In the genomic region with DNA sequence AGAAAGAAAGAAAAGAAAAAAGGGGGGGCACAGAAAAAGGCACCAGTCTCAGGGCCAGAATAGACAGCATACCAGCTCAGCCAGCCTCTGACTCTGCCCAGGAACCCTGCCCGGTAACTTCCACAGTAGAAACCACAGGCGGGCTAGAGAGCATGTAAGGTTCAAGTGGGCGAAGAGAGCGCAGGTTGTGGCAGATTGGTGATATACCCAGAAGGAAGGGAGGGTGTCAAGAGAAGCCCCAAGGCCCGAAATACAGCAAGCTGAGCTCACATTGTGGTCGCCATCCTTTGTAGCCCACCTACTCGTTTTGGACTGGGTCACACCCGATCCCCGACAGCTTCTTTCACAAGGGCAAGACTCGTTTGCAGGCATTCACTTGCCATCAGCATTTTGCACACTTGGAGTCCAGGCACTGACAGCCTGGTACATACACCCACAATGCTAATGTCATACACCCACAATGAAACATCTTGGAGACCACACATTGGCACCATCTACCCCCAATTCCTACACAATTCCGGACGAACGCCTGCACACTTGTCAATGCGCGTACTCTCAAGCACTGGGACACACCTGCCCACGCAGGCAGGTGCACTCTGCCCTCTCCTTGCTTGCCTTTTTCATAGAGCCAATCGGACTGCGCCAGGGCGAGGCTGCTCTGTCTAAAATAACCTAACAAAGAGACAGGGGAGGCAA, we compare ENCODE assay signal across 8 mouse cellular contexts. TPM values are rescaled to one million over a fixed set of nuclear protein-coding genes. Genes with fewer than 3 reads are reported as not detected.
DNase-seq lines count a peak whose midpoint lies in the region; ATAC-seq and TF ChIP-seq lines count a peak whose summit lies in the region.

No protein-coding gene starts in this region.

- H3K9ac ChIP-seq in heart, adult 2 months (ENCODE audit: low read depth, low read length), result no peak overlapping the region; the same call in 1 of the 2 replicates
- no peak overlapping the region; the same call in none of the 2 replicates for H3K9ac ChIP-seq in embryonic facial prominence, embryonic 11.5 days (replicated peaks; ENCODE audit: low read length)
- H3K9ac ChIP-seq in lung, embryonic 16.5 days (ENCODE audit: low read length), result peak overlapping the region; percentile 62; the same call in 1 of the 2 replicates

- intact Hi-C loops in heart, adult 2 months (cut with DNase I), result loop anchor here (1.0 kb wide), 1 partner anchor 165 kb away; no protein-coding TSS in a partner anchor

- no peak for TF ChIP-seq POLR2A in heart, adult 2 months (IDR thresholded peaks at IDR 0.05; ENCODE audit: insufficient read depth, low read depth, low read length)

- no peaks in the 10 kb centered on the region for H3K4me1 ChIP-seq in heart, adult 2 months (ENCODE audit: control insufficient read depth, insufficient read depth, low read length)
- H3K4me1 ChIP-seq in embryonic facial prominence, embryonic 11.5 days (ENCODE audit: control insufficient read depth, insufficient read depth, low read length), result peaks cover 2% of the 10 kb centered on the region; the same call in 1 of the 2 replicates
- peaks cover 35% of the 10 kb centered on the region for H3K4me1 ChIP-seq in hindbrain, embryonic 10.5 days (replicated peaks)
- peaks cover 17% of the 10 kb centered on the region for H3K4me1 ChIP-seq in lung, embryonic 16.5 days (replicated peaks; ENCODE audit: control insufficient read depth, insufficient read depth, low read length)

- no peaks in the 10 kb centered on the region for H3K9me3 ChIP-seq in embryonic facial prominence, embryonic 11.5 days (replicated peaks; ENCODE audit: control insufficient read depth, low read length)
- H3K9me3 ChIP-seq in hindbrain, embryonic 10.5 days, result no peaks in the 10 kb centered on the region
- H3K9me3 ChIP-seq in lung, embryonic 16.5 days (ENCODE audit: control insufficient read depth, low read length), result no peaks in the 10 kb centered on the region

- H3K36me3 ChIP-seq in heart, adult 2 months (ENCODE audit: control insufficient read depth, insufficient read depth, low read length), result no peaks in the 10 kb centered on the region
- no peaks in the 10 kb centered on the region for H3K36me3 ChIP-seq in embryonic facial prominence, embryonic 11.5 days (replicated peaks; ENCODE audit: control insufficient read depth, insufficient read depth, low read depth, low read length)
- H3K36me3 ChIP-seq in hindbrain, embryonic 10.5 days, result no peaks in the 10 kb centered on the region
- H3K36me3 ChIP-seq in lung, embryonic 16.5 days (ENCODE audit: control insufficient read depth, insufficient read depth, low read length), result no peaks in the 10 kb centered on the region

- no peak for TF ChIP-seq EP300 in heart, adult 2 months (IDR thresholded peaks at IDR 0.05; ENCODE audit: insufficient read depth, low read depth, low read length)

- no peak for TF ChIP-seq CTCF in heart, adult 2 months (IDR thresholded peaks at IDR 0.05)

- peak overlapping the region; percentile 81 for H3K4me2 ChIP-seq in embryonic facial prominence, embryonic 11.5 days (ENCODE audit: low read depth, low read length)
- H3K4me2 ChIP-seq in lung, embryonic 16.5 days (ENCODE audit: low read depth, low read length), result peak overlapping the region; percentile 90

- no peak overlapping the region for H3K27ac ChIP-seq in heart, adult 2 months
- no peak overlapping the region for H3K27ac ChIP-seq in embryonic facial prominence, embryonic 11.5 days (replicated peaks; ENCODE audit: low read depth, low read length)
- H3K27ac ChIP-seq in hindbrain, embryonic 10.5 days, result peak overlapping the region; percentile 80
- no peak overlapping the region for H3K27ac ChIP-seq in lung, embryonic 16.5 days (ENCODE audit: low read length)

- ATAC-seq in embryonic facial prominence, embryonic 11.5 days (replicated peaks; ENCODE audit: insufficient number of reproducible peaks, low FRiP score, low TSS enrichment, low read depth), result no peak; the same call in 1 of the 2 replicates
- peak; percentile 30 for ATAC-seq in lung, embryonic 16.5 days (ENCODE audit: low read depth)
- no peak for ATAC-seq in CD4-positive, CD25-positive, alpha-beta regulatory T cell, adult 4 months

- H3K4me3 ChIP-seq in heart, adult 2 months, result peak overlapping the region; percentile 14; the same call in 1 of the 2 replicates
- peak overlapping the region; percentile 52 for H3K4me3 ChIP-seq in embryonic facial prominence, embryonic 11.5 days (ENCODE audit: low read depth, low read length)
- peak overlapping the region; percentile 62 for H3K4me3 ChIP-seq in hindbrain, embryonic 10.5 days
- H3K4me3 ChIP-seq in lung, embryonic 16.5 days (ENCODE audit: low read length), result peak overlapping the region; percentile 66

- 11% methylated on average over 19 of the region's 19 CpGs for WGBS in heart, adult 2 months
- 6% methylated on average over 19 of the region's 19 CpGs for WGBS in embryonic facial prominence, embryonic 11.5 days
- WGBS in hindbrain, embryonic 10.5 days, result 4% methylated on average over 19 of the region's 19 CpGs
- WGBS in lung, embryonic 16.5 days, result 6% methylated on average over 19 of the region's 19 CpGs

- no peaks in the 10 kb centered on the region for H3K79me2 ChIP-seq in heart, adult 2 months (replicated peaks; ENCODE audit: control insufficient read depth, insufficient read depth, low read length)

- peaks cover 2% of the 10 kb centered on the region; the same call in 1 of the 2 replicates for H3K27me3 ChIP-seq in heart, adult 2 months (ENCODE audit: control insufficient read depth, insufficient read depth, low read length)
- H3K27me3 ChIP-seq in embryonic facial prominence, embryonic 11.5 days (ENCODE audit: control insufficient read depth, insufficient read depth, low read length), result peaks cover 27% of the 10 kb centered on the region
- peaks cover 48% of the 10 kb centered on the region for H3K27me3 ChIP-seq in hindbrain, embryonic 10.5 days (ENCODE audit: insufficient read depth, poor library complexity, severe bottlenecking)
- H3K27me3 ChIP-seq in lung, embryonic 16.5 days (ENCODE audit: control insufficient read depth, insufficient read depth, low read depth, low read length), result peaks cover 34% of the 10 kb centered on the region

- peak; percentile 3 to 20 for DNase-seq in heart, adult 2 months
- DNase-seq in heart, adult 9 months (ENCODE audit: low spot score in 2 of 2), result no peak
- peak; percentile 6 for DNase-seq in embryonic facial prominence, embryonic 11.5 days (ENCODE audit: low spot score)
- DNase-seq in hindbrain, embryonic 10.5 days (ENCODE audit: low spot score), result peak; percentile 37
- DNase-seq in layer of hippocampus, postnatal 10 days (ENCODE audit: low spot score in 2 of 2), result peak; percentile 43 to 54
- DNase-seq in right cerebral cortex, postnatal 4 days, result peak; percentile 26

RNA-seq across cellular contexts. Expression of a gene that starts 0.8 kb away (rescaled TPM):
- 1 to 10 TPM in 1 of 2 experiments, under 1 TPM in 1; 0.59 to 1.4 TPM for total RNA-seq in heart, adult 2 months (2021)
- polyA plus RNA-seq in heart, adult 2 months (2012; rRNA removed), result 0.70 and 0.82 TPM in 2 replicates
- 11.8 and 16.8 TPM in 2 replicates for polyA plus RNA-seq in embryonic facial prominence, embryonic 11.5 days (2014; fragmentation: Nextera tagmentation; extraction: Ambion mirVana)
- 14.6 and 23.2 TPM in 2 replicates for polyA plus RNA-seq in hindbrain, embryonic 10.5 days (2016; fragmentation: Nextera tagmentation; extraction: Ambion mirVana)
- total RNA-seq in layer of hippocampus, postnatal 10 days (2021), result 10 to 100 TPM; 63.5 to 64.9 TPM
- polyA plus RNA-seq in lung, embryonic 16.5 days (2015; fragmentation: Nextera tagmentation; extraction: Ambion mirVana), result 4.8 and 4.9 TPM in 2 replicates
- polyA plus RNA-seq in CD4-positive, CD25-positive, alpha-beta regulatory T cell, adult 4 months (2017; shearing (Covaris generic)), result not detected

Comparison
In these comparisons a context has a peak if more than half of its experiments do, and no peak if none do; other contexts are left out.
1. DNase-seq: peak in heart, adult 2 months (2 of 2), embryonic facial prominence, embryonic 11.5 days (single experiment), hindbrain, embryonic 10.5 days (single experiment), layer of hippocampus, postnatal 10 days (2 of 2) and right cerebral cortex, postnatal 4 days (single experiment); none in heart, adult 9 months (0 of 2).
2. H3K4me3 ChIP-seq: peak in every context shown above with its lines; median percentile 66 in lung, embryonic 16.5 days; 62 in hindbrain, embryonic 10.5 days; 52 in embryonic facial prominence, embryonic 11.5 days; 14 in heart, adult 2 months.